Mouse (Mus musculus) liver, embryonic 15.5 days (tissue): ENCODE measurements around the gene Bad. TPM values are rescaled to one million over a fixed set of nuclear protein-coding genes. Genes with fewer than 3 reads are reported as not detected.

Experiments
- ATAC-seq: fragments of 200-750 bp; cut with Nextera tagmentation; 2 replicates; pipeline ENCODE4 v1.8.0; 2017; ENCODE audit warnings: moderate number of reproducible peaks, mild to moderate bottlenecking, moderate library complexity; ENCODE audit not compliant: insufficient read depth
- H3K27ac ChIP-seq: fragments of 300-500 bp; sonication (generic); replicated peaks from 2 replicates; pipeline ENCODE4 v1.5.1; 2015; ENCODE audit warnings: mild to moderate bottlenecking, inconsistent platforms
- H3K27me3 ChIP-seq: fragments of 300-500 bp; sonication (generic); 2 replicates; pipeline ENCODE4 v1.6.1; 2015; ENCODE audit warnings: mild to moderate bottlenecking, inconsistent platforms
- H3K36me3 ChIP-seq: fragments of 300-500 bp; sonication (generic); replicated peaks from 2 replicates; pipeline ENCODE4 v1.6.1; 2015; ENCODE audit warnings: moderate library complexity, mild to moderate bottlenecking, inconsistent platforms
- H3K4me1 ChIP-seq: fragments of 300-500 bp; sonication (generic); replicated peaks from 2 replicates; pipeline ENCODE4 v1.6.1; 2015; ENCODE audit warnings: inconsistent platforms
- H3K4me2 ChIP-seq: fragments of 300-500 bp; sonication (generic); 2 replicates; pipeline ENCODE4 v1.6.1; 2015; ENCODE audit warnings: moderate library complexity, mild to moderate bottlenecking, inconsistent platforms
- H3K4me3 ChIP-seq: fragments of 300-500 bp; sonication (generic); replicated peaks from 2 replicates; pipeline ENCODE4 v1.5.1; 2015; ENCODE audit warnings: mild to moderate bottlenecking, inconsistent platforms
- H3K9ac ChIP-seq: fragments of 300-500 bp; sonication (generic); 2 replicates; pipeline ENCODE4 v1.6.1; 2015; ENCODE audit warnings: moderate library complexity, mild to moderate bottlenecking, inconsistent platforms
- H3K9me3 ChIP-seq: fragments of 300-500 bp; sonication (generic); replicated peaks from 2 replicates; pipeline ENCODE4 v1.6.1; 2016; ENCODE audit warnings: inconsistent platforms
- WGBS: fragments of 180-500 bp; shearing (Covaris S2); methylation state at CpG from one replicate; pipeline ENCODE4 v1.1.7; 2015; ENCODE audit warnings: mixed read lengths; ENCODE audit not compliant: insufficient replicate concordance; 5-methylcytosine and 5-hydroxymethylcytosine counted together
- polyA plus RNA-seq: library from polyadenylated mRNA; unstranded; fragments of >200 nt; fragmentation: Nextera tagmentation; extraction: Ambion mirVana; gene quantifications from 2 replicates; pipeline ENCODE4 v1.2.1, GENCODE M21; 2015

Bad gene
- polyA plus RNA-seq, 1 experiment from 2014 or later, result 25.5 TPM

- Histone ChIP-seq H3K27me3 (peaks cover 21% of the 10 kb centered on the region), H3K27ac (no peak overlapping the region), H3K9ac (no peak overlapping the region), H3K36me3 (no peaks in the 10 kb centered on the region), H3K4me2 (no peak overlapping the region), H3K9me3 (no peaks in the 10 kb centered on the region), H3K4me3 (no peak overlapping the region), H3K4me1 (peaks cover 30% of the 10 kb centered on the region)
- WGBS, result 79% methylated on average over 20 of the region's 20 CpGs
- ATAC-seq, result no peak
Observed at GRCm38 (mm10) chr19:6939106-6940002, 2.3 kb upstream of the Bad start.

- peak overlapping the region; percentile 82 for H3K4me3 ChIP-seq
- no peaks in the 10 kb centered on the region for H3K9me3 ChIP-seq
- 22% methylated on average over 29 of the region's 29 CpGs for WGBS
- no peak for ATAC-seq
- no peaks in the 10 kb centered on the region for H3K36me3 ChIP-seq
- peak overlapping the region; percentile 51; the same call in 1 of the 2 replicates for H3K27ac ChIP-seq
- peaks cover 30% of the 10 kb centered on the region for H3K4me1 ChIP-seq
- H3K27me3 ChIP-seq, result peaks cover 8% of the 10 kb centered on the region
- H3K9ac ChIP-seq, result peak overlapping the region; percentile 68
- H3K4me2 ChIP-seq, result peak overlapping the region; percentile 96
Observed at GRCm38 (mm10) chr19:6940396-6941351, 987 bp upstream of the Bad start.

GRCm38 (mm10) chr19:6942249-6942691 lies 609 bp downstream of the Bad start, which contains the start of gene Gpr137:
Gene Gpr137 (minus strand): TSS chr19:6942480.
- WGBS, result under 1% methylated on average over 27 of the region's 27 CpGs
- peaks cover 32% of the 10 kb centered on the region for H3K4me1 ChIP-seq
- peak; percentile 89 for ATAC-seq
- H3K4me3 ChIP-seq, result peak within 1 kb of the TSS; percentile 82
- no peaks in the 10 kb centered on the region for H3K36me3 ChIP-seq
- H3K9me3 ChIP-seq, result no peaks in the 10 kb centered on the region
- peak within 1 kb of the TSS; percentile 96 for H3K4me2 ChIP-seq
- no peaks in the 10 kb centered on the region for H3K27me3 ChIP-seq
- peak within 1 kb of the TSS; percentile 89 for H3K27ac ChIP-seq
- H3K9ac ChIP-seq, result peak within 1 kb of the TSS; percentile 82

- Histone ChIP-seq H3K36me3 (no peaks in the 10 kb centered on the region), H3K27ac (peak overlapping the region; percentile 89), H3K4me3 (peak overlapping the region; percentile 82), H3K4me1 (peaks cover 32% of the 10 kb centered on the region), H3K9me3 (no peaks in the 10 kb centered on the region), H3K9ac (peak overlapping the region; percentile 82), H3K27me3 (no peaks in the 10 kb centered on the region), H3K4me2 (peak overlapping the region; percentile 96)
- ATAC-seq, result no peak
- 18% methylated on average over 5 of the region's 5 CpGs for WGBS
Observed at GRCm38 (mm10) chr19:6942764-6943163, 1.1 kb downstream of the Bad start.

- Histone ChIP-seq H3K9ac (no peak overlapping the region), H3K27me3 (no peaks in the 10 kb centered on the region), H3K4me3 (no peak overlapping the region), H3K36me3 (no peaks in the 10 kb centered on the region), H3K4me2 (no peak overlapping the region), H3K4me1 (peaks cover 37% of the 10 kb centered on the region), H3K27ac (no peak overlapping the region), H3K9me3 (no peaks in the 10 kb centered on the region)
- 91% methylated on average over 6 of the region's 6 CpGs for whole genome bisulfite sequencing
- no peak for ATAC-seq
Observed at GRCm38 (mm10) chr19:6943709-6944108, 2.0 kb downstream of the Bad start.

- no peak overlapping the region for H3K9ac ChIP-seq
- H3K4me3 ChIP-seq, result no peak overlapping the region
- H3K27me3 ChIP-seq, result no peaks in the 10 kb centered on the region
- H3K27ac ChIP-seq, result no peak overlapping the region
- no peak for ATAC-seq
- no peaks in the 10 kb centered on the region for H3K36me3 ChIP-seq
- 61% methylated on average over 4 of the region's 4 CpGs for WGBS
- H3K4me2 ChIP-seq, result no peak overlapping the region
- peaks cover 54% of the 10 kb centered on the region for H3K4me1 ChIP-seq
- H3K9me3 ChIP-seq, result no peaks in the 10 kb centered on the region
Observed at GRCm38 (mm10) chr19:6947742-6948141, 6.1 kb downstream of the Bad start.

GRCm38 (mm10) chr19:6948186-6948585 lies 6.5 kb downstream of the Bad start:
- no peak for ATAC-seq
- Histone ChIP-seq H3K27ac (no peak overlapping the region), H3K36me3 (no peaks in the 10 kb centered on the region), H3K4me1 (peaks cover 54% of the 10 kb centered on the region), H3K4me3 (no peak overlapping the region), H3K9ac (no peak overlapping the region), H3K4me2 (no peak overlapping the region), H3K27me3 (no peaks in the 10 kb centered on the region), H3K9me3 (no peaks in the 10 kb centered on the region)
- WGBS, result 62% methylated on average over 4 of the region's 4 CpGs

- Histone ChIP-seq H3K27me3 (no peaks in the 10 kb centered on the region), H3K4me2 (no peak overlapping the region; the same call in 1 of the 2 replicates), H3K4me1 (peaks cover 57% of the 10 kb centered on the region), H3K9me3 (no peaks in the 10 kb centered on the region), H3K36me3 (peaks cover 3% of the 10 kb centered on the region; the same call in 1 of the 2 replicates), H3K9ac (no peak overlapping the region), H3K27ac (no peak overlapping the region), H3K4me3 (no peak overlapping the region)
- WGBS, result 80% methylated on average over 5 of the region's 5 CpGs
- no peak for ATAC-seq
Observed at GRCm38 (mm10) chr19:6949532-6949931, 7.9 kb downstream of the Bad start.

GRCm38 (mm10) chr19:6949951-6950350 lies 8.3 kb downstream of the Bad start:
- Histone ChIP-seq H3K4me1 (peaks cover 57% of the 10 kb centered on the region), H3K27ac (no peak overlapping the region), H3K4me3 (no peak overlapping the region), H3K4me2 (peak overlapping the region; percentile 98), H3K9ac (no peak overlapping the region), H3K27me3 (no peaks in the 10 kb centered on the region), H3K36me3 (peaks cover 7% of the 10 kb centered on the region; the same call in 1 of the 2 replicates), H3K9me3 (no peaks in the 10 kb centered on the region)
- WGBS, result 52% methylated on average over 5 of the region's 5 CpGs
- ATAC-seq, result no peak

GRCm38 (mm10) chr19:6950613-6951153 lies 9.0 kb downstream of the Bad start:
- no peaks in the 10 kb centered on the region for H3K9me3 ChIP-seq
- peaks cover 57% of the 10 kb centered on the region for H3K4me1 ChIP-seq
- under 1% methylated on average over 28 of the region's 28 CpGs for WGBS
- H3K9ac ChIP-seq, result peak overlapping the region; percentile 73
- peaks cover 14% of the 10 kb centered on the region for H3K36me3 ChIP-seq
- peak overlapping the region; percentile 98 for H3K4me2 ChIP-seq
- no peaks in the 10 kb centered on the region for H3K27me3 ChIP-seq
- peak; percentile 16 for ATAC-seq
- peak overlapping the region; percentile 79 for H3K4me3 ChIP-seq
- H3K27ac ChIP-seq, result peak overlapping the region; percentile 91
